Mouse (Mus musculus) heart, embryonic 14.5 days (tissue): Measurements from ENCODE around the gene Uckl1. TPM values are rescaled to one million over a fixed set of nuclear protein-coding genes. Genes with fewer than 3 reads are reported as not detected.

Experiments
- ATAC-seq: fragments of 200-750 bp; cut with Nextera tagmentation; 2 replicates; pipeline ENCODE4 v1.8.0; 2017; ENCODE audit warnings: low read depth, moderate TSS enrichment; ENCODE audit not compliant: insufficient number of reproducible peaks, insufficient read depth, low FRiP score
- H3K27ac ChIP-seq, 2 experiments: fragments of 200-500 bp in 1 of 2; fragments of 300-500 bp in 1 of 2; sonication (generic) in 1 of 2; replicated peaks in 1 of 2; 2 replicates each; pipeline ENCODE4 v1.5.1; 2012 to 2014; ENCODE audit warnings: low read depth in 2 of 2, low read length in 2 of 2, control low read depth in 1 of 2, mild to moderate bottlenecking in 1 of 2, mixed read lengths in 1 of 2; ENCODE audit not compliant: control insufficient read depth in 1 of 2, insufficient read depth in 1 of 2
- H3K27me3 ChIP-seq: fragments of 300-500 bp; sonication (generic); 2 replicates; pipeline ENCODE4 v1.6.1; 2014; ENCODE audit warnings: mild to moderate bottlenecking, low read length, control low read depth; ENCODE audit not compliant: control insufficient read depth, insufficient read depth
- H3K36me3 ChIP-seq: fragments of 300-500 bp; sonication (generic); 2 replicates; pipeline ENCODE4 v1.6.1; 2014; ENCODE audit warnings: mild to moderate bottlenecking, control low read depth, low read length, mixed read lengths; ENCODE audit not compliant: control insufficient read depth, insufficient read depth
- H3K4me1 ChIP-seq, 2 experiments: fragments of 200-500 bp in 1 of 2; fragments of 300-500 bp in 1 of 2; sonication (generic) in 1 of 2; 2 replicates each; pipeline ENCODE4 v1.6.1; 2012 to 2014; ENCODE audit warnings: low read length in 2 of 2, control low read depth in 1 of 2, mixed read lengths in 1 of 2; ENCODE audit not compliant: control insufficient read depth in 2 of 2, insufficient read depth in 2 of 2
- H3K4me2 ChIP-seq: fragments of 300-500 bp; sonication (generic); 2 replicates; pipeline ENCODE4 v1.6.1; 2014; ENCODE audit warnings: mild to moderate bottlenecking, low read length
- H3K4me3 ChIP-seq, 2 experiments: fragments of 200-500 bp in 1 of 2; fragments of 300-500 bp in 1 of 2; sonication (generic) in 1 of 2; 2 replicates each; pipeline ENCODE4 v1.5.1; 2012 to 2014; ENCODE audit warnings: low read length in 2 of 2, mild to moderate bottlenecking in 2 of 2, control low read depth in 1 of 2, low read depth in 1 of 2, moderate library complexity in 1 of 2; ENCODE audit not compliant: control insufficient read depth in 1 of 2, insufficient read depth in 1 of 2
- H3K9ac ChIP-seq: fragments of 300-500 bp; sonication (generic); 2 replicates; pipeline ENCODE4 v1.6.1; 2014; ENCODE audit warnings: mild to moderate bottlenecking, low read length
- H3K9me3 ChIP-seq: fragments of 300-500 bp; sonication (generic); 2 replicates; pipeline ENCODE4 v1.6.1; 2016; ENCODE audit warnings: low read length, control low read depth; ENCODE audit not compliant: control insufficient read depth
- WGBS: fragments of 180-500 bp; shearing (Covaris S2); extraction: QIAGEN DNeasy Blood & Tissue Kit; methylation state at CpG from one replicate; pipeline ENCODE4 v1.1.7; 2014; 5-methylcytosine and 5-hydroxymethylcytosine counted together
- polyA plus RNA-seq: library from polyadenylated mRNA; unstranded; fragments of >200 nt; fragmentation: Nextera tagmentation; extraction: Ambion mirVana; gene quantifications from 2 replicates; pipeline ENCODE4 v1.2.1, GENCODE M21; 2014

Gene Uckl1
- 72.1 and 72.2 TPM in 2 replicates for polyA plus RNA-seq

GRCm38 (mm10) chr2:181584411-181584942 is at the start of gene Uckl1:
Gene Uckl1 (minus strand): TSS chr2:181584892.
- ATAC-seq: no peak
- Histone ChIP-seq H3K36me3 (peaks cover 65% of the 10 kb centered on the region), H3K9me3 (no peaks in the 10 kb centered on the region), H3K9ac (no peak within 1 kb of the TSS), H3K4me1 (peaks cover 7 to 15% of the 10 kb centered on the region in 2 experiments), H3K4me3 (no peak within 1 kb of the TSS), H3K4me2 (no peak within 1 kb of the TSS), H3K27me3 (no peaks in the 10 kb centered on the region), H3K27ac (no peak within 1 kb of the TSS)
- 94% methylated on average over 4 of the region's 4 CpGs for WGBS

GRCm38 (mm10) chr2:181632624-181633023 is 47.9 kb upstream of the Uckl1 start:
- no peaks in the 10 kb centered on the region for H3K4me1 ChIP-seq
- no peaks in the 10 kb centered on the region for H3K9me3 ChIP-seq
- H3K4me3 ChIP-seq: no peak overlapping the region
- no peak overlapping the region for H3K27ac ChIP-seq
- no peaks in the 10 kb centered on the region for H3K27me3 ChIP-seq
- no peak overlapping the region for H3K4me2 ChIP-seq
- no peak for ATAC-seq
- H3K9ac ChIP-seq: no peak overlapping the region
- peaks cover 81% of the 10 kb centered on the region for H3K36me3 ChIP-seq
- 94% methylated on average over 6 of the region's 6 CpGs for WGBS

- no peak overlapping the region for H3K9ac ChIP-seq
- peaks cover 75% of the 10 kb centered on the region for H3K36me3 ChIP-seq
- H3K27ac ChIP-seq: no peak overlapping the region
- H3K4me3 ChIP-seq: no peak overlapping the region
- no peak for ATAC-seq
- H3K4me1 ChIP-seq: no peaks in the 10 kb centered on the region
- H3K27me3 ChIP-seq: no peaks in the 10 kb centered on the region
- H3K9me3 ChIP-seq: no peaks in the 10 kb centered on the region
- H3K4me2 ChIP-seq: no peak overlapping the region
Observed at GRCm38 (mm10) chr2:181628471-181628870, 43.8 kb upstream of the Uckl1 start.

- ATAC-seq: no peak
- no peaks in the 10 kb centered on the region for H3K9me3 ChIP-seq
- no peak overlapping the region for H3K27ac ChIP-seq
- no peaks in the 10 kb centered on the region for H3K27me3 ChIP-seq
- H3K4me1 ChIP-seq: no peaks in the 10 kb centered on the region
- H3K4me3 ChIP-seq: no peak overlapping the region
- H3K4me2 ChIP-seq: no peak overlapping the region
- H3K36me3 ChIP-seq: peaks cover 84% of the 10 kb centered on the region
- no peak overlapping the region for H3K9ac ChIP-seq
Observed at GRCm38 (mm10) chr2:181623401-181623800, 38.7 kb upstream of the Uckl1 start.

GRCm38 (mm10) chr2:181618761-181619495 is 34.2 kb upstream of the Uckl1 start:
- no peak overlapping the region for H3K4me3 ChIP-seq
- no peak overlapping the region for H3K9ac ChIP-seq
- 88% methylated on average over 5 of the region's 5 CpGs for WGBS
- no peak overlapping the region for H3K4me2 ChIP-seq
- ATAC-seq: no peak
- no peaks in the 10 kb centered on the region for H3K27me3 ChIP-seq
- H3K27ac ChIP-seq: no peak overlapping the region
- no peaks in the 10 kb centered on the region for H3K4me1 ChIP-seq
- H3K36me3 ChIP-seq: peaks cover 80% of the 10 kb centered on the region
- no peaks in the 10 kb centered on the region for H3K9me3 ChIP-seq

GRCm38 (mm10) chr2:181602367-181602766 is 17.7 kb upstream of the Uckl1 start:
- peaks cover 4 to 17% of the 10 kb centered on the region in 2 experiments for H3K4me1 ChIP-seq
- peak overlapping the region; percentile 86 for H3K4me2 ChIP-seq
- H3K4me3 ChIP-seq: no peak overlapping the region
- no peaks in the 10 kb centered on the region for H3K9me3 ChIP-seq
- H3K9ac ChIP-seq: no peak overlapping the region; the same call in 1 of the 2 replicates
- H3K27ac ChIP-seq: no peak overlapping the region
- 71% methylated on average over 4 of the region's 4 CpGs for WGBS
- H3K36me3 ChIP-seq: no peaks in the 10 kb centered on the region
- H3K27me3 ChIP-seq: no peaks in the 10 kb centered on the region
- no peak for ATAC-seq

- no peak for ATAC-seq
- WGBS: 31% methylated on average over 10 of the region's 10 CpGs
- no peak overlapping the region for H3K27ac ChIP-seq
Observed at GRCm38 (mm10) chr2:181601751-181602145, 17.1 kb upstream of the Uckl1 start.

More at GRCm38 (mm10) chr2:181601751-181602145, 17.1 kb upstream of the Uckl1 start:
- no peaks in the 10 kb centered on the region for H3K27me3 ChIP-seq
- H3K4me2 ChIP-seq: peak overlapping the region; percentile 86
- H3K4me3 ChIP-seq: peak overlapping the region; percentile 85 to 96
- H3K4me1 ChIP-seq: peaks cover 4 to 17% of the 10 kb centered on the region in 2 experiments
- no peaks in the 10 kb centered on the region for H3K9me3 ChIP-seq
- H3K9ac ChIP-seq: peak overlapping the region; percentile 94
- H3K36me3 ChIP-seq: no peaks in the 10 kb centered on the region
